Mouse (Mus musculus): ENCODE data around the gene Card14. TPM values are rescaled to one million over a fixed set of nuclear protein-coding genes. Genes with fewer than 3 reads are reported as not detected.
A peak's percentile ranks its signal among the peaks of the same experiment; 100 is the strongest.
"Not testable (repeated sequence)": the region's sequence is repeated elsewhere in the genome, so short reads cannot be mapped to it uniquely, and the experiment has no call there.

The Card14 gene
- polyA plus RNA-seq, 1 experiment from 2014 or later: 0.37 TPM

DNA sequence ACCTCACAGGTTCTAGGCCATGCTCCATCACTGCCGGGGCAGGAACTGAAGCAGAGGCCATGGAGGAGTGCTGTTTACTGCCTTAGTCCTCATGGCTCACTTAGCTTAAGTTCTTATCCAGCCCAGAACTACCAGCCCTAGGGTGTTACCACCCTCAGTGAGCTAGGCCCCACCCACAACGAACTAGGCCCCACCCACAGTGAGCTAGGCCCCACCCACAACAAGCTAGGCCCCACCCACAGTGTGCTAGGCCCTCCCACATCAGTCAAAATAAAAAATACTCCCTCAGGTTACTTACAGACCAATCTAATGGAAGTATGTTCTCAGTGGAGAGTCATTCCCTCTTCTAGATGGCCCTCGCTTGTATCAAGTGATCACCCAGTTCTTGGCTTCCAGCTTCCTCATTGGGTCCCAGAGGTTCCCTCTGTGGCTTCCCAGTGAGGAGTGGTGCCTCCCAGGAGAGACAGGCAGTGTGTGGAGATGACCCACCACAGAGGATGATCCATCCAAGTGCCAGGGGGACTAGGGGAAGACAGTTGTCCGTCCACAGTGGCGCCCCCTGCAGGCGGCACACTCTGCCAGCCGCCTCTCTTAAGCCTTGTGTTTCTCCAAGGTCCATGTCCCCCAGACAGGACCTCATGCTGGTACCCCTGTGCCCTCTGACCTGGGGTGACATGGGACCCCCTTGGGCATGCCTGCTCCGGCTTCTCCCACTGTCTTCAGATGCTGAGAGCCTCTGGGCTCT lies 34.2 kb upstream of the Card14 start:
- Histone ChIP-seq H3K9ac (no peak overlapping the region), H3K36me3 (peaks cover 78% of the 10 kb centered on the region), H3K4me2 (no peak overlapping the region), H3K9me3 (no peaks in the 10 kb centered on the region), H3K27me3 (replicated peaks) (no peaks in the 10 kb centered on the region), H3K4me3 (no peak overlapping the region), H3K27ac (replicated peaks) (no peak overlapping the region), H3K4me1 (peaks cover 15% of the 10 kb centered on the region)
- WGBS: 85% methylated on average over 8 of the region's 8 CpGs
- ATAC-seq (ENCODE audit: extremely low read depth, insufficient number of reproducible peaks, low FRiP score, low TSS enrichment): no peak

DNA sequence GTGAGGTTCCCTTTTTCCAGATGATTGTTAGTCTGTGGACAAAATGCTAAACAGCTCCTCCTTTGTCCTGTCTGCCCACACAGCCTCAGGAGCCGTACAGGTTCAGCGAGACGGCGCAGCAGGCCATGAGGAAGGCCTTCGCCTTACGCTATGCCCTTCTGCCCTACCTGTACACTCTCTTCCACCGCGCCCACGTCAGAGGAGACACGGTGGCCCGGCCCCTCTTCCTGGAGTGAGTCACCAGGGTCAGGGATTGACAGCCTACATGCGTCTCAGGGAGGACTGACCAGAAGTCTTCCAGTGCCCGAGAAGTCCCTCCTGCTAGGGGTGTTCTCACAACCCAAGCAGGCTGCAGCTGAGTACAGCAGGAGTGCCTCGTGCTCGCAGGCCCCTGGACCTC lies 26.5 kb upstream of the Card14 start:
- H3K4me3 ChIP-seq: no peak overlapping the region
- no peaks in the 10 kb centered on the region for H3K27me3 ChIP-seq (replicated peaks)
- H3K9me3 ChIP-seq: no peaks in the 10 kb centered on the region
- 82% methylated on average over 15 of the region's 15 CpGs for WGBS
- no peak overlapping the region for H3K4me2 ChIP-seq
- ATAC-seq (ENCODE audit: extremely low read depth, insufficient number of reproducible peaks, low FRiP score, low TSS enrichment): no peak
- H3K36me3 ChIP-seq: peaks cover 88% of the 10 kb centered on the region
- no peak overlapping the region for H3K9ac ChIP-seq
- peaks cover 13% of the 10 kb centered on the region for H3K4me1 ChIP-seq
- H3K27ac ChIP-seq (replicated peaks): no peak overlapping the region

GRCm38 (mm10) chr11:119285791-119286527 lies 21.6 kb upstream of the Card14 start:
- no peak overlapping the region for H3K4me3 ChIP-seq
- H3K9me3 ChIP-seq: no peaks in the 10 kb centered on the region
- peak overlapping the region; percentile 86 for H3K27ac ChIP-seq (replicated peaks)
- WGBS: 37% methylated on average over 9 of the region's 9 CpGs
- H3K27me3 ChIP-seq (replicated peaks): no peaks in the 10 kb centered on the region
- H3K4me2 ChIP-seq: peak overlapping the region; percentile 25; the same call in 1 of the 2 replicates
- peaks cover 25% of the 10 kb centered on the region for H3K4me1 ChIP-seq
- H3K9ac ChIP-seq: no peak overlapping the region; the same call in 1 of the 2 replicates
- no peak; the same call in 1 of the 2 replicates for ATAC-seq (ENCODE audit: extremely low read depth, insufficient number of reproducible peaks, low FRiP score, low TSS enrichment)
- H3K36me3 ChIP-seq: peaks cover 91% of the 10 kb centered on the region

GRCm38 (mm10) chr11:119287207-119287992 lies 20.2 kb upstream of the Card14 start:
- 87% methylated on average over 20 of the region's 20 CpGs for WGBS
- Histone ChIP-seq H3K4me3 (no peak overlapping the region), H3K9ac (no peak overlapping the region), H3K4me2 (no peak overlapping the region), H3K36me3 (peaks cover 93% of the 10 kb centered on the region), H3K4me1 (peaks cover 25% of the 10 kb centered on the region), H3K9me3 (no peaks in the 10 kb centered on the region), H3K27me3 (replicated peaks) (no peaks in the 10 kb centered on the region), H3K27ac (replicated peaks) (peak overlapping the region; percentile 86)
- no peak for ATAC-seq (ENCODE audit: extremely low read depth, insufficient number of reproducible peaks, low FRiP score, low TSS enrichment)

- peaks cover 99% of the 10 kb centered on the region for H3K36me3 ChIP-seq
- not testable (repeated sequence) for H3K9me3 ChIP-seq; H3K4me2 ChIP-seq; H3K27ac ChIP-seq (replicated peaks); ATAC-seq (ENCODE audit: extremely low read depth, insufficient number of reproducible peaks, low FRiP score, low TSS enrichment); H3K27me3 ChIP-seq (replicated peaks); H3K9ac ChIP-seq; H3K4me1 ChIP-seq; H3K4me3 ChIP-seq
- WGBS: 92% methylated on average over 8 of the region's 8 CpGs
Measured at GRCm38 (mm10) chr11:119292861-119293260, 14.7 kb upstream of the Card14 start.

DNA sequence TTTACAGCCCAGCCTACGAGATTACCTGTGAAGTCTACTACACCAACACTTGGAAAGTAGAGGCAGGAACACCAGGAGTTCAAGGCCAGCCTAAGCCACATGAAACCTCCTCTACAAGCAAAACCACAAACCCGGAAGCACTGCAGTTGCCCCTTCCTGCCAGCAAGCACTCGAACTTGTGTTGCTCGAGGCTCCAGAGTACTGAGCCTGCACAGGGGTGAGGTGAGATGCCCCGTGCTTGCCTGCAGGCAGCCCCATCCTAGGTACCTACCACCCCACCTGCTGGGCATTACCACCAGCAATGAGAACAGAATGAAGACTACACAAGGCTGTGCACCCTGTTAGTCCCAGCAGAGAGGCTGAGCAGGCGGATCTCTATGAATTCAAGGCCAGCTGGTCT lies 9.6 kb upstream of the Card14 start:
- H3K4me2 ChIP-seq: peak overlapping the region; percentile 90
- no peak overlapping the region for H3K27ac ChIP-seq (replicated peaks)
- H3K4me1 ChIP-seq: peaks cover 22% of the 10 kb centered on the region
- peak overlapping the region; percentile 92 for H3K4me3 ChIP-seq
- H3K9ac ChIP-seq: peak overlapping the region; percentile 95; the same call in 1 of the 2 replicates
- ATAC-seq (ENCODE audit: extremely low read depth, insufficient number of reproducible peaks, low FRiP score, low TSS enrichment): no peak
- H3K27me3 ChIP-seq (replicated peaks): peaks cover 14% of the 10 kb centered on the region; the same call in 1 of the 2 replicates
- 84% methylated on average over 6 of the region's 6 CpGs for WGBS
- H3K36me3 ChIP-seq: peaks cover 53% of the 10 kb centered on the region
- no peaks in the 10 kb centered on the region for H3K9me3 ChIP-seq

- no peaks in the 10 kb centered on the region for H3K9me3 ChIP-seq
- peak overlapping the region; percentile 95 for H3K9ac ChIP-seq
- peak overlapping the region; percentile 92 for H3K4me3 ChIP-seq
- peak overlapping the region; percentile 90 for H3K4me2 ChIP-seq
- H3K36me3 ChIP-seq: peaks cover 44% of the 10 kb centered on the region
- H3K27me3 ChIP-seq (replicated peaks): peaks cover 23% of the 10 kb centered on the region
- 6% methylated on average over 7 of the region's 7 CpGs for WGBS
- H3K27ac ChIP-seq (replicated peaks): peak overlapping the region; percentile 85
- no peak for ATAC-seq (ENCODE audit: extremely low read depth, insufficient number of reproducible peaks, low FRiP score, low TSS enrichment)
- H3K4me1 ChIP-seq: peaks cover 22% of the 10 kb centered on the region
Measured at GRCm38 (mm10) chr11:119298917-119299316, 8.7 kb upstream of the Card14 start.

- Histone ChIP-seq H3K27ac (replicated peaks) (peak within 1 kb of the TSS; percentile 85), H3K36me3 (peaks cover 37% of the 10 kb centered on the region), H3K4me3 (peak within 1 kb of the TSS; percentile 92), H3K9me3 (no peaks in the 10 kb centered on the region), H3K27me3 (replicated peaks) (peaks cover 30% of the 10 kb centered on the region), H3K4me1 (peaks cover 22% of the 10 kb centered on the region), H3K4me2 (peak within 1 kb of the TSS; percentile 90), H3K9ac (peak within 1 kb of the TSS; percentile 95)
- peak; percentile 84 for ATAC-seq (ENCODE audit: extremely low read depth, insufficient number of reproducible peaks, low FRiP score, low TSS enrichment)
- WGBS: under 1% methylated on average over 89 of the region's 89 CpGs
Measured at GRCm38 (mm10) chr11:119299391-119300245, 8.0 kb upstream of the Card14 start, which contains the start of gene Eif4a3. TSS of gene Eif4a3 (minus strand) at chr11:119300089.

- Histone ChIP-seq H3K27ac (replicated peaks) (peak overlapping the region; percentile 85), H3K4me2 (peak overlapping the region; percentile 90), H3K9me3 (no peaks in the 10 kb centered on the region), H3K27me3 (replicated peaks) (peaks cover 36% of the 10 kb centered on the region), H3K36me3 (peaks cover 29% of the 10 kb centered on the region), H3K4me1 (peaks cover 23% of the 10 kb centered on the region), H3K4me3 (peak overlapping the region; percentile 92), H3K9ac (peak overlapping the region; percentile 95)
- ATAC-seq (ENCODE audit: extremely low read depth, insufficient number of reproducible peaks, low FRiP score, low TSS enrichment): no peak; the same call in 1 of the 2 replicates
- 1% methylated on average over 31 of the region's 31 CpGs for WGBS
Measured at GRCm38 (mm10) chr11:119300246-119300935, 7.2 kb upstream of the Card14 start.

DNA sequence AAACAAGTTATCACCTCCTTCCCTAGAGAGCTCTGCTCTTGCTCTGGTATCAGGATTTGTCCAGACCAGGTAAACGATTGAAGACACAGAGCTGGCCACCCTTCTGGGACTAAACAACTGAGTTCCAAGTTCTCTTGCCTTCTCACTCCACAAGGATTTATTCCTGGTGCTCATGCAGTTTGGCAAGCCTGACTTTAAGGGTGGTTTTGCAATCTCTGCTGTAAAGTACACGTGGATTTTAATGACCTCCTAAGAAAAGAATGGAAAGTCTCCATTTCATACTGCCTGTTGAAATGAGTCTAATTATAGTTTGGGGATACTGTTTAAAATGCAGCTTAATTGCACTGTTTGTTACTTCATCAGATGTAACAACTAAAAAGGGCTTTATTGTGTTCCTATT lies 6.6 kb upstream of the Card14 start:
- Histone ChIP-seq H3K27me3 (replicated peaks) (peaks cover 36% of the 10 kb centered on the region), H3K4me1 (peaks cover 29% of the 10 kb centered on the region), H3K4me2 (peak overlapping the region; percentile 90), H3K4me3 (peak overlapping the region; percentile 92), H3K36me3 (peaks cover 23% of the 10 kb centered on the region), H3K9ac (peak overlapping the region; percentile 95), H3K27ac (replicated peaks) (no peak overlapping the region), H3K9me3 (no peaks in the 10 kb centered on the region)
- ATAC-seq (ENCODE audit: extremely low read depth, insufficient number of reproducible peaks, low FRiP score, low TSS enrichment): no peak
- WGBS: 22% methylated on average over 2 of the region's 2 CpGs

Data from heart, embryonic 13.5 days (tissue).